Mouse (Mus musculus) brown adipose tissue, adult 24 weeks (tissue): ENCODE data around the gene Nptxr. TPM values are rescaled to one million over a fixed set of nuclear protein-coding genes. Genes with fewer than 3 reads are reported as not detected.

Source experiments
- H3K27ac ChIP-seq: fragments of 200-500 bp; replicated peaks from 2 replicates; pipeline ENCODE4 v1.5.1; 2012; ENCODE audit warnings: low read depth, mild to moderate bottlenecking, low read length
- H3K4me1 ChIP-seq: fragments of 200-500 bp; 2 replicates; pipeline ENCODE4 v1.6.1; 2012; ENCODE audit warnings: low read length, mixed read lengths; ENCODE audit not compliant: control insufficient read depth, insufficient read depth, insufficient read length
- H3K4me3 ChIP-seq: fragments of 200-500 bp; 2 replicates; pipeline ENCODE4 v1.5.1; 2012; ENCODE audit warnings: low read depth, mild to moderate bottlenecking, low read length, moderate library complexity; ENCODE audit not compliant: insufficient read depth
- polyA plus RNA-seq: library from polyadenylated mRNA; stranded (reverse); fragments of >200 nt; gene quantifications from 2 replicates; pipeline ENCODE4 v1.2.4, GENCODE M21; 2012; ENCODE audit not compliant: missing spikeins, insufficient read depth, insufficient read length

The Nptxr gene
- polyA plus RNA-seq, 1 experiment: 0.83 TPM

DNA sequence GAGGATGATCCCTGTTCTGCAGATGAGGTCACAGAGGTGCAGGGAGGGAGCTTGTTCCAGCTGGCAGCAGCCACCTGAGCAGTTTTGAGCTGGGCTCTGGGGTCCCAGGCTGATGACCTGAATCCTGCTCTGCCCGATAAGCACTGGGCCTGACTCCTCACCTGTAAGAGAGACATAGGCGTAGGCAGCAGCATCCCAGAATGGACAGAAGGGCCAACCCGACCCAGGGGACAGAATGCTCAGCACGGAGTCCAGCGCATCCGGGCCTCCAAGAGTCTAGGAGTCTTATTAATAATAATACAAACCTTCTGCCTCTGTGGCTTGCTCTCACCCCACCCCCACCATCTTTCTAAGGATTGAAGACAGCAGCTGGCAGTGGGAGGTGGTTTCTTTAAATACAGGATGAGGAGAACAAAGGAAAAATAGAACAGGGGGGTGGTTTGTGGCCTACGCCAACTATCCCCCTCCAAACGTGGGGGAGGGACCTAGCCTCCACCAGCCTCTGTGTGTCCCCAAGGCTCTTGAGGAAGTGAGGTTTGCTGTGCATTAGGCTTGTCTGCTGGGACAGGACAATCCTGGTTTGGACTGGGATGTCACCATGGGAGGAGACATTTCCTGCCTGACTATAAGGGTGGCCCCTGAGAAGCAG, 48.5 kb downstream of the Nptxr start:
- Histone ChIP-seq H3K4me1 (no peaks in the 10 kb centered on the region), H3K4me3 (no peak overlapping the region), H3K27ac (no peak overlapping the region)

DNA sequence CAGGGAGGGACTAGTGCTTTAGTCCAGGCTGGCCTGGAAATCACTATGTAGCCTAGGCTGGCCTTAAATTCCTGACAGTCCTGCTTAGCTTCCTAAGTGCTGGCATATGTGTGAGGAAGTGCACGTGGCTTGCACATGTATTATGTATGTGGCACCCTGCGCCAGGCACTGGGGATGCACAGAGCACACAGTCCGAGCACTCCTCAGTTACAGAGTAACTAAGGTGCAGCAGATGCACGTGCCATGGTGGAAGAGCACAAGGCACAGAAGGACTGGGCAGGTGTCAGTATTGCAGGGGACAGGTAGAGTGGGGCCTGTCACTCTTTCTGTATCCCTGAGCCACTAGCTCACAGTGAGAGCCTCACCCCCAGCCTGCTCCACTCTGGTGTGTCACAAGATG, 49.4 kb downstream of the Nptxr start:
- Histone ChIP-seq H3K4me1 (no peaks in the 10 kb centered on the region), H3K4me3 (no peak overlapping the region)

DNA sequence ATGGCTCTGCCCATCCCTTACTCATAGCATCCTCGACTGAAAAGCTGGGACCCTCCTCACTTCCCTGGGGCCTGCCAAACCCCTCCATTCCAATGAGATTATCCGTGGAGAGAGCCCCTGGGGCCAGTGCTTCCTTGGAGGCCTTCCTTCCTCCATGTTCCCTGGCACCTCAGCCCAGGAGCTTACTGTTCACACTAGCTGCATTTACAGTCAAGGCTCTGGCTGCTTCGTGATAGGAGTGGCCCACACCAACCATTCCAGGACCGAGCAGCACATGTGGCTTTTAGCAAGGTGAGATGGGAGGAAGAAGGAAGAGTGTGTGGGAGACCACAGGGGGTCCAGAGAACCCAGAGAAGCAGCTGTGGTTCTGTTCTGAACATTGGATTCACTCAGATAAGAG, 50.7 kb downstream of the Nptxr start:
- Histone ChIP-seq H3K27ac (no peak overlapping the region), H3K4me3 (no peak overlapping the region), H3K4me1 (no peaks in the 10 kb centered on the region)

More for the DNA sequence above, 49.4 kb downstream of the Nptxr start:
- no peak overlapping the region for H3K27ac ChIP-seq

DNA sequence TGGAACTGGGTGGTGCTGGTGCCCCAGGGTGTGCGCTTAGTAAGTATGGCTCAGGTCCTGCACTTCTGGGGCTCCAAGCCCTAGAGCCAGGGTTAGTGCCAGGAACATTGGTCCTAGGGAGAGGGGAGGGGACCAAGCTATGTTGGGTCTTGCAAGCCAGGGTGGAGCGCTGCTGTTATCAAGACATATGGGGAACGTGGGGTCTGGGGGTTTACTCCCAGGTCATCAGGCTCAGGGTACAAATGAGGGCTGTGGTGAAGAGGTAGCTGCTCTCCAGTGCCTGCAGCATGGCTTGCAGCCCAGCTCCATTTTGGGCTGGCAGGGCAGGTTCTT, 51.2 kb downstream of the Nptxr start:
- no peak overlapping the region for H3K4me3 ChIP-seq
- H3K4me1 ChIP-seq: no peaks in the 10 kb centered on the region
- H3K27ac ChIP-seq: no peak overlapping the region

DNA sequence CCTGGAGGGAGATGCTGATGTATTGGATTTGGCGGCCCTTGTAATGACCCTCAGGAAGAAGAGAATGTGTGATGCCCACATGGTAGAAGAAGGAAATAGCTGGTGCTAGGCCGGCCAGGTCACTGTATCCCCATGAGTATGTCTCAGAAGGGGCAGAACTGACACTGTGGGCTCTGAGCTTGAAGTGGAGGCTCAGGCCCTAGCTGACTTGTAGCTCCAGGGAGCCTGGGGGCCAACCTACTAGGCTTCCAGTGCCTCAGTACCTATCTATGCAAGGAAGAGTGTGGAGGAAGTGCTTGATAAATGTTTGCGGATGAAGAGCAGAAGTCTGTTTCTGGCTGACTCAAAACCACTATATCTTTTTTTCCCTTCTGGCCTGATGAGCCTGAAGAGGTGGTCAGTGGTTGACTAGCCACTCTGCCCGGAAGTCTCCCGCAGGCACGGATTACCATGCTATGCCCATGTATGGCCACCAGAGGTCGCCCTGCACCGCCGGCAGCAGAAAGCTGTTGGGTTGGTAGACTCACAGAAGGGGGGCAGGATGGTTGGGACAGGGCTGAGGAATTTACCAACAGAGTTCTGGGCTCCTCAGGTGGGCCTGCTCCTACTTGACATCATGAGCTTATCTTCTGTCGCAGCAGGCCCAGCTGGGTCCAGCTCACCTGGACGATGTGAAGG, 51.7 kb downstream of the Nptxr start:
- Histone ChIP-seq H3K27ac (no peak overlapping the region), H3K4me3 (no peak overlapping the region), H3K4me1 (no peaks in the 10 kb centered on the region)

DNA sequence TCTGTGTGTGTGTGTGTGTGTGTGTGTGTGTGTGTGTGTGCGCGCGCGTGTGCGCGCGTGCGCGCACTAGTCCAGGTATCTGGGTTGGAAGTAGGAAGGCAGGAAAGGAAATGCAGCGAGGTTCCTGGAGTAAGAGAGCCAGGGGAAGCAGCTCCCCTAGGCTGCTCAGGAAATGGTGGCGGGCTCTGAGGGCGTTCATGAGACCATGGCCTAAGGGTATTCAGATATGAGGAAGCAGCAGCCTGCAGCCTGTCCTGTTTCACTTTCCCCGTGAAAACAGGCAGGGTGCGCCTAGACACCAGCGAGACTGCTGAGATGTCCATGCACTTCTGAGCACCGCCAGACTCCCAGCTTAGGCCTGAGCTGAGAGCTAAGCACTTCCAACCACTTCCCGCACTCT, 52.8 kb downstream of the Nptxr start:
- H3K4me1 ChIP-seq: no peaks in the 10 kb centered on the region
- no peak overlapping the region for H3K4me3 ChIP-seq
- peak overlapping the region; percentile 46; the same call in 1 of the 2 replicates for H3K27ac ChIP-seq

DNA sequence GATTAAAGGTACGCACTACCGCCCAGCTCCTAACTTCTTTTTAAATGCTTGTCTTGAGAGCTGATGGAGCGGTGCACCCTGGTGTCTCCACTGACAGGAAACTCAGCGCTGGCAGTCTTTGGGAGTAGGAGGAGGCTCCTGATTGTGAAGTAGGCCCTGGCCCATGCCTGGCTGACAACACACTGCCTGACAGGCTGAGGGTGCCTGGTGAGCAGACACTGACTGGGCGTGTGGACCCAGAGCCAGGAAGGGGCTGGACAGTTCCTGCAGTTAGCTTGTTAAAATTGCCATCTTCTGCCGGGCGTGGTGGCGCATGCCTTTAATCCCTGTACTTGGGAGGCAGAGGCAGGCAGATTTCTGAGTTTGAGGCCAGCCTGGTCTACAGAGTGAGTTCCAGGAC, 54.3 kb downstream of the Nptxr start:
- Histone ChIP-seq H3K4me3 (no peak overlapping the region), H3K27ac (no peak overlapping the region), H3K4me1 (no peaks in the 10 kb centered on the region)

DNA sequence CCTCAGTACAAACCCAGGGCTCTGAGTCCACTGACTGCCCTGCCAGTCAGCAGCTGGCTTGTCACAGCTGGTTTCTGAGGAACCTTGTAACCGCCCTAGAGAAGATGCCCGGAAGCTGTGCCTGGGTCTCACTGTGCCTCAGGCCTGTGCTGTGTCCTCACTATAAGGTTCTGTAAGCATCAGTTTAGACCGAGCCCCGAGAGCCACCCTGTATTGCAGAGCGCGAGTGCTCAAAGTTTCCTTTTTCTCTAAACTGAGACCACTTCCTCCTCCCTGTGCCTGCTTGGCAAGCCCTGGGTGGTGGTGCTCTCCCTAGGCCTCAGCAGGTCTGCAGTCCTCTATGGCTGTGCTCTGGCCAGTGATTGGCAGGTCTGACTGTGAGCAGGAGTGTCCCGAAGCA, 55.4 kb downstream of the Nptxr start:
- no peaks in the 10 kb centered on the region for H3K4me1 ChIP-seq

DNA sequence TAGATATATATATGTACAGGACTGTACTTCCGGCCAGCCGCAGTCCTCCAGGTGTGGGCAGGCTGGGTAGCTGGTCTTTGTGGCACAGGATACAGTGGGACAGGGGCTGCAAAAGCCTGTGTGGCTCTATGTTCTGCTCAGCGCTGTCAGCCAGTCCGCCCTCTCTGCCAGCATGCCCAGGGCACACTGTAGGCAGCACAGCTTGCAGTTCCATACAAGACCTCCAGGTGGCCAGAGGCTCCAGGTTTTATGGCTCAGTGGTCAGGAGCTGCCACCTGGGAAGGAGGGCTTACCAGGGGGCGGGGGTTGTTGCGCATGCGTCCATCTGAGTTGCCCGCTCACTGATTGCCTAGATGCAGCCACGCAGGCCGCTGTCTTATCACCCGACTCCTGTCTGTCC, 56.6 kb downstream of the Nptxr start:
- Histone ChIP-seq H3K4me3 (no peak overlapping the region), H3K4me1 (no peaks in the 10 kb centered on the region), H3K27ac (no peak overlapping the region)

More for the DNA sequence above, 55.4 kb downstream of the Nptxr start:
- Histone ChIP-seq H3K27ac (no peak overlapping the region), H3K4me3 (no peak overlapping the region)

DNA sequence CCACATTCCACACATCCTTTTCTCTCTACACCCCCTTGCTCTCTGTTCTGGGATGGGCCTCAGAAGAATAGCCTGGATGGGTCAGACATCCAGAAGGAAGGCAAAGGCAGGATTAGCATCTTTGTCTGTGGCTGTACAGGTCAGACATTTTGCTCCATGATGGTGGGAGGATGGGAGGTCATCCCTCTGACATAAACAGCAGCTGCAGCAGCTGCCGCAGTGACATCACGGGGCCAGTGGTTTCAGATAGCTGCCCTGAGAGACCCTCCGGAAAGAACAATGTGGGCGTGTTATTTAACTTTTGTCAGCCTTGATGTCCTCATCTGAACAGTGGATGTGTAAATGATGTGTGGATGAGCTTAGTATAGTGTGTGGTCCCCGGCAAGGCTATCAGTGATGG, 58.7 kb downstream of the Nptxr start:
- Histone ChIP-seq H3K27ac (no peak overlapping the region), H3K4me3 (no peak overlapping the region), H3K4me1 (peaks cover 5% of the 10 kb centered on the region; the same call in 1 of the 2 replicates)

DNA sequence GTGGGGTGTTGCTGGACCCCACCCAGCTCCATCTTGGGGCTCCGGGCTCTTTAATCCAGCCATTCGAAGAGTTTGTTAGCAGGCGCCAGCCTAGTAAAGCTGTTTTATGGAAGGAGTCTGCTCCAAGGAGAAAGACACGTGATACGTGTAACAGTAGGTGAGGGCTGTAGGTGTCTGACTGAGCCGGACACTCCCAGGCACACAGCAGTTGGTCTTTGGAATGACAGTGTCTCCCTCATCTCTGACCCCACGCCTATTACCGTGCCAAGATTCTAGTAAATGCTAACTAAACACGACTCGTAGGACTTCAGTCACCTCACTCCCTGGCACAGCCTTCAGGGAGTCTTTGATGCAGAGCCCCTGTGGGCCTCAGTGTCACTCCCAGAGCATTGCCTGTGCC, 59.3 kb downstream of the Nptxr start:
- Histone ChIP-seq H3K27ac (no peak overlapping the region), H3K4me1 (peaks cover 8% of the 10 kb centered on the region; the same call in 1 of the 2 replicates), H3K4me3 (no peak overlapping the region)

DNA sequence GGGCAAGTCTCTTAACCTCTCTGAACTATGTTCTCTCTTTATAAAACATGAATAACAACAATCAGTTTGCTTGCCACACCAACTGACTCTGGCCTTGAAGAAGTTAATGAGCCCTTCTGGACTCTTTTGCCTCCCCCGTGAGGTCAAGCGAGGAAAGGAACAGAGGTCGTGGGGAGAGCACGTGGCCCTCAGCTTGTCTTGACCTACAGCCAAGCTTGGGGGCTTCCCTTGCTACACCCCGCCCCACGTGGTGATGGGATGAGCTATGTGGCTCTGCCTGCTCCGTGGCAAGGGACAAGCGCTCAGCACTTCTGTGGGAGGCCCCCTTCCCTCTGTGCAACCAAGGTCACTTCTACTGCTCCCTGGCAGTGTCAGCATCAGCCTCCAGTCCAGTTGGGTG, 59.8 kb downstream of the Nptxr start:
- Histone ChIP-seq H3K4me1 (peaks cover 11% of the 10 kb centered on the region; the same call in 1 of the 2 replicates), H3K27ac (no peak overlapping the region), H3K4me3 (no peak overlapping the region)

DNA sequence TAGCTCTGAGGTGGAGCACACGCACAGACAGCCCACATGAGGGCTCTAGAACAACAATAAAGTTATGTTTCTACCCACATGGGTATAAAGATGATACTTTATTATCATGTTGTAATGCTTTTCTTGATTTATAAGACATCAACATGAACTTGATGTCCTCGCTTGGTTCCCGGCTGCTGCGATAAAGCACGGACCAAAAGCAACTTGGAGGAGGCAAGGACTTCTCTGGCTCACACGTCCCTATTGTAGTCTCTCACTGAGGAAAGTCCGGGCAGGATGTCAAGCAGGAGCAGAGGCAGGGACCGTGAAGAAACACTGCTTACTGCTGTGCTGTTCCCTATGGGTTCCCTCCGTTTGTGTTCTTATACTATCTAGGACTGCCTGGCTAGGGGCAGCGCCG, 60.6 kb downstream of the Nptxr start:
- H3K27ac ChIP-seq: no peak overlapping the region
- peaks cover 17% of the 10 kb centered on the region for H3K4me1 ChIP-seq
- H3K4me3 ChIP-seq: no peak overlapping the region

DNA sequence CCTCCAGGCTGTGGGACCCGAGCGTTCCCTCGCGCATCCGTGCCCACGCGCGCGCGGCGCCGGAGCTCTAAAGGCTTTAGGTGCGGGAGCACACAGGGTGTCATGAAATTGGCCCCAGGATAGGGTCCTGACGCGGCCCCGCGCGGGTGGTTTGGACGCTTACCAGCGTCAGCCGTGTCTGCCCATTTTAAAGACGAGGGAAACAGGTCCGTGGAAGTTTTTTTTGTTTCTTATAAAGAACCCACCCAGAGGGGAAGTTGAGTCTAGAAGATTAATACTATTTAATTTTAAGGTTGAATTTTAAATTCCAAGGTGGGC, 61.9 kb downstream of the Nptxr start:
- peaks cover 17% of the 10 kb centered on the region for H3K4me1 ChIP-seq
- peak overlapping the region; percentile 91 for H3K4me3 ChIP-seq
- no peak overlapping the region for H3K27ac ChIP-seq

DNA sequence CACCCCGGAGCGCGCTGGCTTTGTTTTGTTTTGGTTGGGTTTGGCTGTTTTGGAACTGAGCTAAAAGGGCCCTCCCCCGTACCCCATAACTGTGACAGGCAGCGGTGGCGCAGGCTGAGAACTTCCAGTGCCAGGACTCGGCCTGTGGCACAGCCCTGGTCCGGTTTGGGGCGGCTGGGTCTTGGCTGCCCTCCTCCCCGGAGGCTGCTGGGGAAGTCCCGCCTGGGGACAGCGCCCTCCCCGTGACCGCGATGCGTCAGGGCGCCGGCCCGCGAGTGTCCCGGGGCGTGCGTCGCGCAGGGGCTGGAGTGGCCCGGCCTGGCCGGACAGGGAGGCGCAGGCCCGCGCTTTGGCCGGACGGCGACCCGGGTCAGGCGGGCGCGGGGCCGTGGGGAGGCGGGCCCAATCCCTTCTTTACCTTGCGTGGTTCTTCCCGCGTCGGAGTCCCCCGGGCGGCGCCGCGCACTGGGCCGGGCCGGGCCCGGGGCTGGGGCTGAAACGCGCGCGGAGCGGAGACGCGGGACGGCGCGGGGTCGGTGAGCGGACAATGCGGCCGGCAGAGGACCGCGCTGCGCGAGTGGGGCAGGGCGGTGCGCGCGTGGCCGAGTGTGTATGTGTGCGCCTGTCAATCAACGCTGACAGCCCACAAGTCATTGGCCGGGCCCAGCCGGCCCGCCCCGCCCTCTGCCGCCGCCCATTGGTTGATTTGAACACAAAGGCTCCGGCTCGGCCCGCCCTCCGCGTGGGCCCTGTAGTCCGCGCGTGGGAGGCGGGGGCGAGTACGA, 62.5 kb downstream of the Nptxr start, which contains the start of gene Sun2:
Gene Sun2, minus strand, starts transcription at position 616 of the 785 bp plus-strand sequence.
- peak within 1 kb of the TSS; percentile 91 for H3K4me3 ChIP-seq
- peaks cover 17% of the 10 kb centered on the region for H3K4me1 ChIP-seq
- H3K27ac ChIP-seq: peak within 1 kb of the TSS; percentile 89
